Mouse (Mus musculus) testis, adult 2 months (tissue): Measurements from ENCODE around the gene Gm13288.
"Not testable (repeated sequence)": the region's sequence is repeated elsewhere in the genome, so short reads cannot be mapped to it uniquely, and the experiment has no call there.

ENCODE experiments used
- CTCF ChIP-seq: fragments of 200-500 bp; IDR thresholded peaks from 2 replicates; pipeline ENCODE4 v1.5.1; 2012; ENCODE audit warnings: low read depth, mild to moderate bottlenecking, inconsistent platforms, low read length, moderate library complexity; ENCODE audit not compliant: control insufficient read depth, insufficient read depth, insufficient replicate concordance
- POLR2A ChIP-seq: fragments of 200-500 bp; IDR thresholded peaks from 2 replicates; pipeline ENCODE4 v1.6.1; 2012; ENCODE audit warnings: low read depth, mild to moderate bottlenecking, inconsistent platforms, low read length, moderate library complexity; ENCODE audit not compliant: control insufficient read depth

- TF ChIP-seq POLR2A, CTCF: not testable (repeated sequence)
Measured at GRCm38 (mm10) chr4:88802954-88803353, 2.4 kb upstream of the Gm13288 start, which contains the start of gene Gm13287.
